Mouse (Mus musculus): ENCODE data around the gene Zup1.
A peak's percentile ranks its signal among the peaks of the same experiment; 100 is the strongest.
"Not testable (repeated sequence)": the region's sequence is repeated elsewhere in the genome, so short reads cannot be mapped to it uniquely, and the experiment has no call there.

Zup1 gene

DNA sequence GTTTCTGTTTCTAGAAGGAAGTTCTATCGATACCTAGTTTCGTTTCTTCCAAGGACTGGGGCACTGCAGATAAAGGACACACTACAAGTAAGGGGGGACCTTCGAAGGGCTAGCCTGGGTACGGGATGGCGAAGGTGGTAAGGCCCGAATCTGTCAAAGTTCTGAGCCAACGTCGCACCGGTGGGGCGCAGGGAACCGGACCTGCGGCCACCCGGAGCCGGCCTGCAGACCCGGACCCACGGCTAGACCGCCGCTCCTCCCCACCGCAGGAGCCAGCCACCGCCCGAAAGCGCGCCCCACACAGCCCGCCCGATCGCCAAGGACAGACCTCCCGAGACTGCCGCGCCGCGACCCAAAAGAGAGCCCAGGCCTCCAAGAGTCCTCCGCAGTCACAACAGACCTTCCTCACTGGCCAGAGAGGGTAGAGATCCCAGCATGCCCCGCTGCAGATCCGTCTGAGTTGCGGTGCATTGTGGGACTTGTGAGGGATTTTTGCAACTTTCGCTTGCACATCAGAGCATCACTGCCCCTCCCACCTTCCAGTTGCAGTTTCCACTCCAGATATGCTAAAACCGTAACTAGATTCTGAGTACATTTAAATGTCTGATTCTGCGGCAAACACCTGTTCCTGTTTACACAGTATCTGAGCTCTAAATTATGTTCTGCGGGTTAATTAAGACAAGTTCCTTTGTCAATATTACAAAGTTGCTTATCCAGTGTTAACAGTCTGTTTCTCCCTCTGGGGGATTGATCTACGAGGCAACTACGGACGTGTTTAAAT, at the start of gene Zup1:
Gene Zup1 (minus strand): TSS at position 467 of the 781 bp plus-strand sequence.
- peak; percentile 72 to 82 for DNase-seq (ENCODE audit: low spot score in 2 of 2)

DNA sequence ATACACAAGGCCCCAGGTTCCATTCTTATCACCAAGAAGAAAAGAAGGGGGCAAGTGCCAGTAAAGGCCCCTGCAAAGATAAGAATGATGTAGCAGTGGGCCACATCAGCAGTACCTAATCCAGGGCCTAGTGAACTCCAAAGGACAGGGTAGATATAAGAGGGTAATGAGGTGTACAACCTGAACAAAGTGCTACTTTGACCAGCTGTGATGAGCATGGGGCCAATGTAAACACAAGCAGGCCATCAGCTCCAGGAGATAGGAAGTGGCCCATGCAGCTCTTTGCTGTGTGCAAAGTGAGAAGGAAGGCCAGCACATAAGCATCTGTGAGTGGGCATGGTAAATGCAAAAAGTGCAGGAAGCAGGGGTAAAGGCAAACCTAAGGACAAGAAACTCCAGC, 47.3 kb upstream of the Zup1 start:
- DNase-seq (ENCODE audit: low spot score in 2 of 2): no peak

DNA sequence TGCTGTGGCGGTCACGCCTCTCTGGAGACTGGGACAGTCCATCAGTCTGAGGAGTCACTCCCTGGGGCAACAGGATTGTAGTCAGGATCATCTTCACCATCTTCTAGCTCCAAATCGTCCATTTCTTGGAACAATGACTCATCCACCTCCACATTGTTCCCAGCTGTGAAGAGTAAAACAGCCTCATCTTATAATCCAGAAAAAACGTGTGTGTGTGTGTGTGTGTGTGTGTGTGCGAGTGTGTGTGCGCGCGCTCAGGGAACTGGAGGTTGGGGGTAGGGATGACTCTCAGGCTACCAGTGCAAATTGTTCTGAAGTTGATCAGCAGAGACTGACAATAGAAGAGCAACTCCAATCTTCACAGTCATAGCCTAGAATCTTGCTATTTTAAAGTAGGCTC, 45.6 kb upstream of the Zup1 start:
- DNase-seq (ENCODE audit: low spot score in 2 of 2): not testable (repeated sequence)

DNA sequence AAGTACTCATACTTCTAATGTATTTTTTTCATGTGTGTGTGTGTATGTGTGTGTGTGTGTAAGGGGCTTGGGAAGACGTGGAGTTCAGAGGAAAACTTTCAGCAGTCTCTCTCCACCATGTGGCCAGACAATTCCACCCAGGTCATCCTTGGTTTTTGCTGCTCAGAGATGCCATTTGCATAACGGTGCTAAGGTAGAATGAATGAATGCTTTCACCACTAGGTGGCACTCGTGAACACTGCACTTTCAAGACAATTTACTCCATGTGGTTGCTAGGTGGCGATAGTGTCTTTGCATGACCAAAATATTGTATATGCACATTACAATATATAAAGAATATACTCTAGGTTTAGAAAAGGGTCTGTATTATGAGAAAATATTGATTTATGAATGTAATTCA, 35.7 kb upstream of the Zup1 start:
- no peak for DNase-seq (ENCODE audit: low spot score in 2 of 2)

DNA sequence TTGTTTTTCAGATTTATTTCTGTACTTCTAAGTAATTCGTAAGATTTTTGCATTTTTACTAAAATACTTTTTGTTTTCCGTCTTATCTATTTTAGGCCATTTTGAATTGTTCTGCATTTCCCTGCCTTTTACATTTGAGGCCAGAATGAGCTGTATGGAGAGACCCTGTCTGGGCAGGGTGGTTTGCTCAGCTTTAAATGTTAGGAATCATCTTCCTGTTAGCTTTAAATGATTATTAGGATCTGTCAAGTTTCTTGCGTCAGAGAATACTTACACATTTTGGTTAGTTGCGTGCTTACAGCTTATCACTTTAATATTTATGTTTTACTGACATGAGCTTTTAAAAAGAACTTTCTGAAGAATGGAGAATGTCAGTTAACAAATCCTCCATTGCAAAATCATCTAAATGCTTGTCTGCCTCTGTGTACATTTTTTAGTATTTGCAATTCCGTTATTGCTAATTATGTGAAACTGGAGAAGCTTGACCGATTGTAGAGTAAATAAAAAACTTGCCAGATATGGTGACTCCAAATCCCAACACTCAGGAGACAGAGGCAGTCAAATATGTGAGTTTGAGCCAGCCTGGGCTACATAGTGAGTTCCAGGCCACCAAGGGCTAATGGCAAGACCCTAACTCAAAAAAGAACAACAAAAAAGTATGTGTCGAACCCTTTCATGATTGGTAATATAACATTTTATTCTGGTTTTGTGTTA, 23.9 kb upstream of the Zup1 start:
- no peak for DNase-seq (ENCODE audit: low spot score in 2 of 2)

DNA sequence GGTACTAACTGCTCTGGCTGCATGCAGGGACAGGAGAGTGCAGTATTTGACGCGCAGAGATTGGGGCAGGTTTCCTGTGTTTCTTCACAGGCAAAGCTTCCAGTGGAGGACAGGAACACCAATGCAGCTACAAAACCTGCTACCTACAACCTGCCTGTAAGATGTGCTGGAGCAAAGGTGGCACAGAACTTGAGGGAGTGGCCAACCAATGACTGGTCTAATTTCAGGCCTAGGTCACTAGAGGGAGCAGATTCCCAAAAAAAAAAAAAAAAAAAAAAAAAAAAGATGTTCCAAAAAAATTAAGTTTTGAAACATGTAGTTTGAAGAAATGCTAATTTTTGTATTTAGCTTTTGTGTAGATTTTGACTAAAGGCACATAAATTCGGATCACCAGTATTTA, 1.4 kb upstream of the Zup1 start:
- DNase-seq (ENCODE audit: low spot score in 2 of 2): no peak

DNA sequence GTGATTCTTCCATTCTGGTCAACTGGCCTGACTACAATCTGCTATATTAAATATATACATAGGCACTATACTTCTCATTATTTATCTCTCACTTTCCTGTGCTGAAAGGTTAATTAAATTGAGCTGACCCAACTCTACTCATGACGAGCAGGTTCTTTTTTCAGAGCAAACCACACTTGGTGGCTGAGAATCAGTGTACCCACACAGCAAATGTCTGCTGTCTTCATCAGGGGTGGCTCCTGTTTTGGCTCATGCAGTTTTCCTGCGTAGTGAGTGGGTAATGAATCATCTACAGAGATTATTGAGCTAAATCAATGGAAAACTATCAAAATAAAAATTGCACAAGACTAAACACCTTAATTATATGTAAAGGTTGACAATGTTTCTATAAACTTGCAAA, 4.7 kb downstream of the Zup1 start:
- no peak for DNase-seq (ENCODE audit: low spot score in 2 of 2)

DNA sequence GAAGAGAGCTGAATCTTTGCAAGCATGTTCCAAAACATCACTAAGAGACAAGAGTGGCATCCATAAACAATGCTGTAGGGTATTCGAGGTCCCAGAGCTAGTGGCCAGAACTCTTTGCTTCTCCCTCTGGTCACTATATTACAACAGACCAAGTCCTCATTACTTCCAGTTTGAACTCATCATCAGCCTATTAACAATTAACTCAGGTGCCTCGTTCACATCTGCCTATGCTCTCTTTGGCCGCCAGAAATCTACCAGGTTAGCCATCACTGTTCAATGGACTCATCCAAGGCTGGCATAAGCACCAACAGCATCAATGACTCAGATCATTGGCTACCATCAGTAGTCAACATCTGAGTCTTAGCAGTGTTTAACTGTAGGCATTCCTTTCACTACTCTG, 5.7 kb downstream of the Zup1 start:
- DNase-seq (ENCODE audit: low spot score in 2 of 2): no peak

DNA sequence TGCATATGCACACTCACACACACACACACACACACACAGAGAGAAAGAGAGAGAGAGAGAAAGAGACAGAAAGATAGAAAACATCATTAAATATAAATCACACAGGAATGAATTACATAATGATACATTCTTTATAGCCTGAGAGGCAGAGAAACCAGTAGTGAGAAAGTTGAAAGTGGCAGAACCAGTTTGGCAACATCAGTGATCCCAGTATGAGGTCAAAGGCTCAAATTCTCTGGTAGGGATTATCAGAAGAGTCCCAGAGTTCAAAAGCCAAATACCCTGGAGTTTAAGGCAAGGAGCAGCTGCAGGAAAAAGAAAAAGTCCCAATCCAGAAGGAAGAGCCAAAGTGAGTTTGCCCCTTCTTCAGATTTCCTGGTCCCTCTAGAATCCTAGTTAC, 10.4 kb downstream of the Zup1 start:
- no peak for DNase-seq (ENCODE audit: low spot score in 2 of 2)

DNA sequence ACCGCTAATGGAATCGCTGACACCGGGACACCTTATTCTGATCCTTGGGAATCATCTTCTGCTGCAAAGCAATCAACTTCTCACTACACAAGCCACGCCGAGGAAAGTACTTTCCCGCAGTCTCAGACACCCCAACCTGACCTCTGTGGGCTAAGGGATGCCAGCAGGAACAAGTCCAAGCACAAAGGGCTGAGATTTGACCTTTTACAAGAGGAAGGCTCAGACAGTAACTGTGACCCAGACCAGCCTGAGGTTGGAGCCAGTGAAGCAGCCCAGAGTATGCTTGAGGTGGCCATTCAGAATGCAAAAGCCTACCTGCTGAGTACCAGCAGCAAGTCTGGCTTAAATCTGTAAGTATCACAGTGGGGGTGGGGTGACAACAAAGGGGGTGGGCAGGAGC, 45.6 kb downstream of the Zup1 start:
- DNase-seq (ENCODE audit: low spot score in 2 of 2): no peak

DNA sequence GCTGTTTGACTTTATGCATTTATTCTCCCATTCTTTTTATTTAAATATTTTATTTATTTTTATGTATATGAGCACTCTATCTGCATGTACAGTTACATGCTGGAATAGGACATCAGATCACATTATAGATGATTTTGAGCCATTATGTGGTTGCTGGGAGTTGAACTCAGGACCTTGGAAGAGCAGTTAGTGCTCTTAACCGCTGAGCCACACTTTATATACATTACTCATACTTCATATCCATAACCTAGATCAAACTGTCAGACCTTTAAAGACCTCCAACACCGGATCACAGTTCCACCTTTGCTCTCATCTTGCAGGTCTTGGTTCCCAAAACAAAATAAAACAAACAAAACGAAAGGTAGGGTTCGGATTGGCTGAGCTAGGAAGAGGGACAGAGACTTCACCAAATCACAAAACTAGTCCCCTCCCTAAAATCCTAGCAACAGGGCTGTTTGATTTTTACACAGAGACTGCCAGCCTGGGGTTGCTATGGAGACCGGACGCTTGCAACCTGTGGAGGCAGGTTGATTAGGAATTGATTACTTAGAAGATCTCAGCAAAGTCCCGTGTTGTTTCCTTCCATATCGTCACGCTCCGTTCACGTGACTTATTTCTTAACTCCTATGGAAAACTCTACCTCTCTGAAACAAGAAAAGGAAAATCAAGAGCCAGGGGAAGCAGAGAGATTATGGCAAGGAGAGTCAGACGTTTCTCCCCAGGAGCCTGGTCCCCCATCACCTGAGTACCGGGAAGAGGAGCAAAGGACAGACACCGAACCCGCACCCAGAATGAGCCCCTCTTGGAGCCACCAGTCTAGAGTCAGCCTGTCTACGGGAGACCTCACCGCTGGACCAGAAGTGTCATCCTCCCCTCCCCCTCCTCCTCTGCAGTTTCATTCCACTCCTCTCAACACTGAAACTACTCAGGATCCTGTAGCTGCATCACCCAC, 46.3 kb downstream of the Zup1 start, which contains the start of gene Rsph4a:
Gene Rsph4a (plus strand): TSS at position 582 of the 952 bp plus-strand sequence.
- peak in 1 of 2 experiments; percentile 17 for DNase-seq (ENCODE audit: low spot score in 2 of 2)

DNA sequence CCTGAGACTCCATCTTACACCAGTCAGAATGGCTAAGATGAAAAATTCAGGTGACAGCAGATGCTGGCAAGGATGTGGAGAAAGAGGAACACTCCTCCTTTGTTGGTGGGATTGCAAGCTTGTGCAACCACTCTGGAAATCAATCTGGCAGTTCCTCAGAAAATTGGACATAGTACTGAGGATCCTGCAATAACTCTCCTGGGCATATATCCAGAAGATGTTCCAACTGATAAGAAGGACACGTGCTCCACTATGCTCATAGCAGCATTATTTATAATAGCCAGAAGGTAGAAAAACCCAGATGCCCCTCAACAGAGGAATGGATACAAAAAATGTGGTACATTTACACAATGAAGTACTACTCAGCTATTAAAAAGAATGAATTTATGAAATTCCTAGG, 49.5 kb downstream of the Zup1 start:
- DNase-seq (ENCODE audit: low spot score in 2 of 2): not testable (repeated sequence)

DNA sequence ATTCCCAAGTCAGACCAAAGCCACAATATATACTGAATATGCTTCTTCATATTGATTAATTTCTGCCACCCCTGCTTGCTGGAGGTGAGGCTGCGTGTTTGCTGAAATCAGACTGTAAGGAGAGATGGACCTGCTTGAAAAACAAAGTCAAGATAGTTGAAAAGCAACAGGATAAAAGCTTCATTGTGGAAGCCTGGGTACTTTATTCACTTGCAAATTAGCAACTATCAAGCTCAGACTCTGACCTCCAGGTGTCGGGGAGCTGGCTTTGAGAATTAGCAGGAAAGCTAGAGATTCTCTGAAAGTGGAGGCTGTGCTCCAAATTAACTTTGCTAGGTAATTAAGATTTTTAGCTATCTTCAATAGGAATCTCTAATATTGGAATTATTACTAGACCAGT, 68.7 kb downstream of the Zup1 start:
- DNase-seq (ENCODE audit: low spot score in 2 of 2): not testable (repeated sequence)

DNA sequence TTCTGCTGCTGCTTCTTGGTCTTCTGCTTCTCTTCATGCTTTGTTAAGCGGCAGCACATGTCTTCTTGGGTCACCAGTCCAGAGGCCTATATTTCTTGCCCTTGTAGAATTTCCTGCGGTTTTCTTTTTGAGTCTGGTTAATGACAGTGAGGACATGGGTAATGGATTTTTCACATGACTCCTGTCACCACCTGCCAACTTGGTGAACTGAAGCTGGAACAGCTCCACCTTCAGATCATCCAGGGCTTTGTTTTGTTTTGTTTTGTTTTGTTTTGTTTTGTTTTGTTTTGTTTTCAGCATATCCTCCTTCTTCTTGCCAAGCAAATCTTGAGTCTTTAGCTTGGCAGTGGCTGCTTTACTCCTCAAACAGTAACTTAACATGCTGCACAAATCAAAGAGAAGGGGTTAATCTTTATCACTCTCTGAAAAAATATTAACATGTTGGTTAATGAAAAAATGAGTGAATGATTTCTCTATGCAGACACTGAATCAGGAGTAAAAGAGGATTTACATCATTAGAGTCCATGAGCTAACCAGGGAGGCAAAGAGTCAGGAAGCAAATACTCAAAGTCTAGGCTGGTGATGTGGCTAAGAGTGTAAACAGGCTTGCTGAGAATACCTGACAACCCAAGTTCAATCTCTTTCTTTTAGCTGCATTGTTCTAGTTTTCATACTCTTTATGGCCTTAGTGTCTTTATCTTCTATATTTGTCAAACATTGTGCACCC, 78.2 kb downstream of the Zup1 start:
- no peak for DNase-seq (ENCODE audit: low spot score in 2 of 2)

DNA sequence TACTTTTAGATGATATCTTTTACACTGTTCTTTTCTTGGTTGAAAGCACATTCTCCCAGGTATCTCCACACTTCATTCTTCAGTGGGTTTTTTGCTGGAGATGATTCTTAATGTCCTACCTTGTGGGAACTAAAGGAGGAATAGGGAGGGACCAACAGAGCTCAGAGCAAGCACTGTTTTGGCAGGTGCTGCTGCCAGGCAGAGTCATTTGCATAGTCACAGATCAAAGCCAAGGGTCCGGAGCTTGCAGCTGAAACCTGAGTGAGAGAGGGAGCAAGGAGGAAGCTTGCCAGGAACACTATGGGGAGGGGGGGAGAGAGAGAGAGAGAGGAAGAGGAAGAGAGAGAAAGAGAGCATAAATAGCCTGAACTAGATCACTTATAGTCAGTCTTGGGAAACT, 80.6 kb downstream of the Zup1 start:
- no peak for DNase-seq (ENCODE audit: low spot score in 2 of 2)

Measured in urinary bladder, postnatal 4 days (tissue).